Mouse (Mus musculus) heart, postnatal 36 days (tissue): ENCODE measurements around the gene Hsd3b7. TPM values are rescaled to one million over a fixed set of nuclear protein-coding genes. Genes with fewer than 3 reads are reported as not detected.

Experiments
- DNase-seq, 2 experiments: peaks; one replicate each; pipeline ENCODE4 v3.0.0; 2021 to 2022
- intact Hi-C: fragments of 180-260 bp; cut with DNase I; formaldehyde crosslinking; loops from one replicate; pipeline ENCODE4 v1.15.1; 2025
- total RNA-seq, 2 experiments: library from RNA; stranded (reverse); gene quantifications; 2 replicates each; pipeline ENCODE4 v1.2.3; 2021

The Hsd3b7 gene
- total RNA-seq, 2 experiments from 2014 or later = 12.6 to 13.1 TPM

DNA sequence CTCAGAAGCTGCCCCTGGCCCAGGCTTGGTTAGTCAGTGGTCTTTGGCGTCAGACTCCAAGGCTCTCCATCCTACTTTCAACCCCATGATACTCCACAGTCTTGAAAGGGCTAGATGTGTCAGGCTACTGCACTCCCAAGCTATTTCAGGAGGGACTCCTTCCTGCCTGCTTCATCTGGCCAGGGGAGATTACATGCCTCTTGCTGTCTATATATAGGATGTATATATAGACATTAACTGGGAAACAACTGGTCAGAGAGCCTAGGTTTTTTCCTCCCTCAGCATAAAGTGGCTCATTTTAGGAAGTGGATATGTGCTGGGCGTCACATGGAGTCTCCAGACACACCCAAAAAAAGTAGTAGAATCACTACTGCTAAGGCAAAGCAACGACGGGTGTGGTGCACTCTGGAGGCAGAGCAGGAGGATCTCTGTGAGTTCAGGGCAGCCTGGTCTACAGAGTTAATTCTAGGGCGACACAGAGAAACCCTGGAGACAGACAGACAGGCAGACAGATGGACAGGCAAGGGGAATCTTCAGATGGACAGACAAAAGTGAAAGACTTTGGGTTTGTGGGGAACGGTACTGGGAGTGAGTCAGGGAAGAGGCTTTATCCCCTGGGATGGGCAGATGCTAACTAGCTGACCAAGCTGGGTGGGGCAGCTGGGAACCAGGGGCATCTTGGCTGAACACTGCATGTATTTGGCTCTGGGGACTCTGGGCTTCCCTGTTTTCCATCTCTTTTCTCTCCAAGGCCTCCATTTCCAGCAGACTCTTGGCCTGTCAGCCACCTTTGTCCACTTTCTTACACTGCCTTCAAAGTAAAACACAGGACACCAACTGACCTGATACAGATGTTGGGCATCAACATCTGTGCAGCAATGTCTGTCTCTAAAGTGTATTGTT lies 49.8 kb downstream of the Hsd3b7 start:
- intact Hi-C loops = no loop called here
- DNase-seq = peak in 1 of 2 experiments; percentile 15

DNA sequence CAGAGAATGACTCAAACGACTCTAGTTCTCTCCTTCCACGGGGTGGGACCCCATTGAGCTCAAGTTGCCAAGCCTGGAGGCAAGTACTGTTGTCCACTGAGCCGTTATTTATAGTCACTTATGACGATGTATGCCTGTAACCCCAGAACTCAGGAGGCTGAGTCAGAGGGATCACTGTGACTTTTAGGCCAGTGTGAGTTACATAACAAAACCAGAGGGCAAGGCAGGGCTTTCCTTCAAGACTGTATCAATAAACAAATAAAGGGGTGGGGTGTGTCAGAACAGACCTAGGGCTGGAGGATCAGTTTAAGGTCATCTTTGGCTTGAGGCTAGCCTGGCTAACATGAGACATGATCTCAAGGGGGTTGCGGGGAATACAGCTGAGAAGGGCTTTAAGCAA lies 50.5 kb downstream of the Hsd3b7 start:
- peak in 1 of 2 experiments; percentile 19 for DNase-seq

More for the DNA sequence above, 50.5 kb downstream of the Hsd3b7 start:
- intact Hi-C loops = no loop called here

Other genes starting within 250 kb of the Hsd3b7 start
- gene Tmem265, start 239.2 kb upstream of the Hsd3b7 start, total RNA-seq = not detected
- gene Phkg2, start 227.3 kb upstream of the Hsd3b7 start, total RNA-seq = 10 to 100 TPM; 17.7 to 19.0 TPM
- 10 to 100 TPM; 10.4 to 12.1 TPM for gene Ccdc189, start 212.0 kb upstream of the Hsd3b7 start, total RNA-seq
- gene Rnf40, start 211.8 kb upstream of the Hsd3b7 start, total RNA-seq = 10 to 100 TPM; 42.3 to 43.1 TPM
- gene Zfp629, start 184.8 kb upstream of the Hsd3b7 start, total RNA-seq = 10 to 100 TPM; 18.1 to 22.4 TPM
- gene Bcl7c, start 91.7 kb upstream of the Hsd3b7 start, total RNA-seq = 10 to 100 TPM; 34.6 to 35.8 TPM
- gene Ctf1, start 87.9 kb upstream of the Hsd3b7 start, total RNA-seq = 1 to 10 TPM; 7.7 to 9.4 TPM
- not detected for gene Ctf2, start 68.4 kb upstream of the Hsd3b7 start, total RNA-seq
- gene Fbxl19, start 56.1 kb upstream of the Hsd3b7 start, total RNA-seq = 1 to 10 TPM; 3.2 to 3.3 TPM
- 10 to 100 TPM; 22.1 to 22.6 TPM for gene Orai3, start 30.8 kb upstream of the Hsd3b7 start, total RNA-seq
- gene Setd1a, start 23.9 kb upstream of the Hsd3b7 start, total RNA-seq = 10 to 100 TPM; 22.2 to 24.0 TPM
- 1 to 10 TPM; 3.3 to 3.9 TPM for gene Gm49388, start 15.0 kb upstream of the Hsd3b7 start, total RNA-seq
- gene Stx4a, start 23.7 kb downstream of the Hsd3b7 start, total RNA-seq = 10 to 100 TPM; 63.2 to 72.7 TPM
- gene Stx1b, start 23.9 kb downstream of the Hsd3b7 start, total RNA-seq = 1 to 10 TPM in 1 of 2 experiments, under 1 TPM in 1; 0.53 to 1.1 TPM
- gene Zfp646, start 75.6 kb downstream of the Hsd3b7 start, total RNA-seq = 10 to 100 TPM; 17.2 to 19.3 TPM
- 1 to 10 TPM; 3.9 to 4.3 TPM for gene Zfp668, start 76.2 kb downstream of the Hsd3b7 start, total RNA-seq
- 1 to 10 TPM in 1 of 2 experiments, under 1 TPM in 1; 0.81 to 1.1 TPM for gene Prss53, start 90.4 kb downstream of the Hsd3b7 start, total RNA-seq
- not detected for gene Gm21974, start 94.8 kb downstream of the Hsd3b7 start, total RNA-seq
- gene Vkorc1, start 95.0 kb downstream of the Hsd3b7 start, total RNA-seq = 10 to 100 TPM; 22.1 to 22.6 TPM
- 100 to 1,000 TPM; 113 to 120 TPM for gene Bckdk, start 103.5 kb downstream of the Hsd3b7 start, total RNA-seq
- gene Kat8, start 111.9 kb downstream of the Hsd3b7 start, total RNA-seq = 10 to 100 TPM; 13.8 to 16.1 TPM
- gene Prss8, start 129.5 kb downstream of the Hsd3b7 start, total RNA-seq = not detected
- 1 to 10 TPM; 7.9 to 8.1 TPM for gene Prss36, start 146.1 kb downstream of the Hsd3b7 start, total RNA-seq
- gene Fus, start 166.9 kb downstream of the Hsd3b7 start, total RNA-seq = 100 to 1,000 TPM; 154 to 216 TPM
- 1 to 10 TPM; 7.7 to 9.8 TPM for gene Pycard, start 193.3 kb downstream of the Hsd3b7 start, total RNA-seq
- 100 to 1,000 TPM; 286 to 346 TPM for gene Trim72, start 203.3 kb downstream of the Hsd3b7 start, total RNA-seq